23 mouse cellular contexts compared by ENCODE assay signal in the genomic region with DNA sequence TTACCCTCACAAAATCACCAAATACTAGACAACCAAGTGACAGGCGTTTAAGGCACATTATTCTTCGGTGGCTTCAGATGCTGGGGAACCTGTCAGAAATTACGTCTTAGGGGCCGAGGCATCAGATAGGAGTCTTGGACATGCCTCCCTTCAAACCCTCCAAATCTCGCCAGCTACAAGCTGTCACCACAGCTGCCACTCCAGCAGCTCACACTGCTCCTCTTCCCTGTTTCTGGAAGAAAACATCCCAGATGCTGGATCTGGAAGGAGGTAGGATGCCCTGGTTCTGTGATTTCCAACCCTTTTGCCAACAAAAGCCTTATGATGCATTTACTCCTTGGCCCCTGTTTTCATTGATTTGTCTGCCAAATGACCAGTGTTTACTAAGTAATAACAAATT.
DNase-seq lines count a peak whose midpoint lies in the region; ATAC-seq and TF ChIP-seq lines count a peak whose summit lies in the region.
"Had no signal": no experiment of that assay in that cellular context is flagged by ENCODE, and none has a peak within 500 bp of the region (broad histone marks: within the 10 kb centered on the region; RNA-seq: fewer than 3 reads in every experiment).

No protein-coding gene starts in this region.

- H3K27ac ChIP-seq in gastrocnemius, adult 2 months = 0 out of 2 replicates have a peak overlapping the region, but pooled peaks have one; percentile 16
- H3K27ac ChIP-seq in midbrain, embryonic 10.5 days (replicated peaks) = no peak overlapping the region
- no peak overlapping the region for H3K27ac ChIP-seq in midbrain, embryonic 16.5 days (ENCODE audit: low read length)
- H3K27ac ChIP-seq in embryonic facial prominence, embryonic 10.5 days (replicated peaks) = no peak overlapping the region
- H3K27ac ChIP-seq: embryonic facial prominence, embryonic 13.5 days; heart, embryonic 15.5 days; hindbrain, embryonic 10.5 days; hindbrain, embryonic 13.5 days; intestine, embryonic 15.5 days had no signal

- no peaks in the 10 kb centered on the region for H3K27me3 ChIP-seq in midbrain, embryonic 10.5 days (ENCODE audit: low read depth, poor library complexity, severe bottlenecking)
- no peaks in the 10 kb centered on the region for H3K27me3 ChIP-seq in midbrain, embryonic 16.5 days (ENCODE audit: control insufficient read depth, insufficient read depth, low read depth, low read length)
- no peaks in the 10 kb centered on the region for H3K27me3 ChIP-seq in embryonic facial prominence, embryonic 10.5 days (replicated peaks; ENCODE audit: low read depth, poor library complexity, severe bottlenecking)
- H3K27me3 ChIP-seq: embryonic facial prominence, embryonic 13.5 days; heart, embryonic 15.5 days; intestine, embryonic 15.5 days had no signal

- H3K4me2 ChIP-seq in midbrain, embryonic 16.5 days (ENCODE audit: low read length) = no peak overlapping the region
- H3K4me2 ChIP-seq: embryonic facial prominence, embryonic 13.5 days; heart, embryonic 12.5 days; heart, embryonic 15.5 days; hindbrain, embryonic 13.5 days; intestine, embryonic 15.5 days had no signal

- no peak overlapping the region for H3K9ac ChIP-seq in midbrain, embryonic 16.5 days (ENCODE audit: low read depth, low read length)
- H3K9ac ChIP-seq: embryonic facial prominence, embryonic 13.5 days; forebrain, postnatal 0 days; heart, embryonic 12.5 days; heart, embryonic 15.5 days; hindbrain, embryonic 13.5 days; intestine, embryonic 15.5 days had no signal

- no peaks in the 10 kb centered on the region for H3K36me3 ChIP-seq in midbrain, embryonic 10.5 days
- H3K36me3 ChIP-seq in midbrain, embryonic 16.5 days (ENCODE audit: control insufficient read depth, insufficient read depth, low read length) = no peaks in the 10 kb centered on the region
- H3K36me3 ChIP-seq in embryonic facial prominence, embryonic 10.5 days (replicated peaks) = no peaks in the 10 kb centered on the region
- H3K36me3 ChIP-seq: embryonic facial prominence, embryonic 13.5 days; heart, embryonic 12.5 days; heart, embryonic 15.5 days; hindbrain, embryonic 10.5 days; hindbrain, embryonic 13.5 days; intestine, embryonic 15.5 days had no signal

- H3K4me3 ChIP-seq in gastrocnemius, adult 2 months = no peak overlapping the region
- no peak overlapping the region for H3K4me3 ChIP-seq in midbrain, embryonic 10.5 days
- H3K4me3 ChIP-seq in midbrain, embryonic 16.5 days (ENCODE audit: low read depth, low read length) = no peak overlapping the region
- no peak overlapping the region for H3K4me3 ChIP-seq in embryonic facial prominence, embryonic 10.5 days
- H3K4me3 ChIP-seq: embryonic facial prominence, embryonic 13.5 days; erythroblast, embryonic 14.5 days; heart, embryonic 12.5 days; heart, embryonic 15.5 days; hindbrain, embryonic 10.5 days; hindbrain, embryonic 13.5 days; intestine, embryonic 15.5 days had no signal

- H3K9me3 ChIP-seq in midbrain, embryonic 10.5 days (replicated peaks) = no peaks in the 10 kb centered on the region
- H3K9me3 ChIP-seq in midbrain, embryonic 16.5 days (replicated peaks; ENCODE audit: control insufficient read depth, low read length, poor library complexity, severe bottlenecking) = no peaks in the 10 kb centered on the region
- no peaks in the 10 kb centered on the region for H3K9me3 ChIP-seq in embryonic facial prominence, embryonic 10.5 days
- H3K9me3 ChIP-seq: embryonic facial prominence, embryonic 13.5 days; heart, embryonic 12.5 days; heart, embryonic 15.5 days; hindbrain, embryonic 10.5 days; hindbrain, embryonic 13.5 days; intestine, embryonic 15.5 days had no signal

- no peak for TF ChIP-seq CTCF in gastrocnemius, adult 2 months (IDR thresholded peaks at IDR 0.05)

- WGBS in midbrain, embryonic 10.5 days = 92% methylated on average over 5 of the region's 5 CpGs
- WGBS in midbrain, embryonic 16.5 days = 84% methylated on average over 5 of the region's 5 CpGs
- WGBS in embryonic facial prominence, embryonic 10.5 days = 88% methylated on average over 5 of the region's 5 CpGs

- intact Hi-C loops in gastrocnemius, adult 2 months (cut with DNase I) = no loop called here

- DNase-seq in cerebellum, postnatal 10 days = peak; percentile 61
- DNase-seq in cerebellum, adult 18-20 months = no peak
- DNase-seq in gastrocnemius, adult 2 months = no peak
- DNase-seq in gastrocnemius, postnatal 4 days (ENCODE audit: low spot score in 2 of 2) = no peak
- peak; percentile 9 for DNase-seq in midbrain, embryonic 10.5 days (ENCODE audit: low spot score)
- DNase-seq in embryonic facial prominence, embryonic 10.5 days (ENCODE audit: low spot score) = peak; percentile 2
- DNase-seq in adipocyte (ENCODE audit: low spot score) = no peak
- DNase-seq: adrenal gland, postnatal 10 days; adrenal gland, postnatal 36 days; cerebellum, adult 2 months; cerebellum, adult 9-11 months; forebrain, postnatal 0 days had no signal

- H3K4me1 ChIP-seq in midbrain, embryonic 10.5 days = peaks cover 23% of the 10 kb centered on the region
- H3K4me1 ChIP-seq in midbrain, embryonic 16.5 days (ENCODE audit: control insufficient read depth, insufficient read depth, low read length) = no peaks in the 10 kb centered on the region; the same call in 1 of the 2 replicates
- H3K4me1 ChIP-seq in embryonic facial prominence, embryonic 10.5 days = peaks cover 17% of the 10 kb centered on the region
- H3K4me1 ChIP-seq: intestine, embryonic 15.5 days had no signal

- no peak for ATAC-seq in midbrain, embryonic 16.5 days
- ATAC-seq: activated CD4-positive, CD25-positive, alpha-beta regulatory T cell, adult 4 months; forebrain, embryonic 14.5 days; forebrain, postnatal 0 days; hindbrain, embryonic 16.5 days; intestine, embryonic 15.5 days had no signal

Comparison
In these comparisons a context has a peak if more than half of its experiments do, and no peak if none do; other contexts are left out.
1. DNase-seq: peak in cerebellum, postnatal 10 days (2 of 2), midbrain, embryonic 10.5 days (single experiment) and embryonic facial prominence, embryonic 10.5 days (single experiment); none in cerebellum, adult 18-20 months (0 of 2), gastrocnemius, adult 2 months (single experiment), gastrocnemius, postnatal 4 days (0 of 2) and adipocyte (single experiment).